Mouse (Mus musculus) intestine, embryonic 16.5 days (tissue): ENCODE data around the gene Mbtps2. TPM values are rescaled to one million over a fixed set of nuclear protein-coding genes. Genes with fewer than 3 reads are reported as not detected.

ENCODE experiments used
- ATAC-seq: fragments of 200-750 bp; cut with Nextera tagmentation; 2 replicates; pipeline ENCODE4 v1.8.0; 2017; ENCODE audit warnings: moderate TSS enrichment, moderate library complexity
- H3K27ac ChIP-seq: fragments of 300-500 bp; sonication (generic); 2 replicates; pipeline ENCODE4 v1.5.1; 2014; ENCODE audit warnings: mild to moderate bottlenecking, low read length
- H3K27me3 ChIP-seq: fragments of 300-500 bp; sonication (generic); replicated peaks from 2 replicates; pipeline ENCODE4 v1.6.1; 2014; ENCODE audit warnings: low read length, control low read depth, mixed read lengths; ENCODE audit not compliant: control insufficient read depth, insufficient read depth
- H3K36me3 ChIP-seq: fragments of 300-500 bp; sonication (generic); 2 replicates; pipeline ENCODE4 v1.6.1; 2014; ENCODE audit warnings: low read length, control low read depth; ENCODE audit not compliant: control insufficient read depth, insufficient read depth
- H3K4me1 ChIP-seq: fragments of 300-500 bp; sonication (generic); 2 replicates; pipeline ENCODE4 v1.6.1; 2014; ENCODE audit warnings: low read length, control low read depth, mixed read lengths; ENCODE audit not compliant: control insufficient read depth, insufficient read depth
- H3K4me2 ChIP-seq: fragments of 300-500 bp; sonication (generic); 2 replicates; pipeline ENCODE4 v1.6.1; 2014; ENCODE audit warnings: low read depth, low read length, control low read depth
- H3K4me3 ChIP-seq: fragments of 300-500 bp; sonication (generic); 2 replicates; pipeline ENCODE4 v1.5.1; 2014; ENCODE audit warnings: mild to moderate bottlenecking, low read length
- H3K9ac ChIP-seq: fragments of 300-500 bp; sonication (generic); 2 replicates; pipeline ENCODE4 v1.6.1; 2014; ENCODE audit warnings: low read depth, low read length
- H3K9me3 ChIP-seq: fragments of 300-500 bp; sonication (generic); 2 replicates; pipeline ENCODE4 v1.6.1; 2016; ENCODE audit warnings: low read length, control low read depth; ENCODE audit not compliant: control insufficient read depth
- WGBS: fragments of 180-500 bp; shearing (Covaris S2); extraction: QIAGEN DNeasy Blood & Tissue Kit; methylation state at CpG from one replicate; pipeline ENCODE4 v1.1.7; 2014; 5-methylcytosine and 5-hydroxymethylcytosine counted together
- polyA plus RNA-seq: library from polyadenylated mRNA; unstranded; fragments of >200 nt; fragmentation: Nextera tagmentation; extraction: Ambion mirVana; gene quantifications from 2 replicates; pipeline ENCODE4 v1.2.1, GENCODE M21; 2015

The Mbtps2 gene
- 16.8 and 17.9 TPM in 2 replicates for polyA plus RNA-seq

DNA sequence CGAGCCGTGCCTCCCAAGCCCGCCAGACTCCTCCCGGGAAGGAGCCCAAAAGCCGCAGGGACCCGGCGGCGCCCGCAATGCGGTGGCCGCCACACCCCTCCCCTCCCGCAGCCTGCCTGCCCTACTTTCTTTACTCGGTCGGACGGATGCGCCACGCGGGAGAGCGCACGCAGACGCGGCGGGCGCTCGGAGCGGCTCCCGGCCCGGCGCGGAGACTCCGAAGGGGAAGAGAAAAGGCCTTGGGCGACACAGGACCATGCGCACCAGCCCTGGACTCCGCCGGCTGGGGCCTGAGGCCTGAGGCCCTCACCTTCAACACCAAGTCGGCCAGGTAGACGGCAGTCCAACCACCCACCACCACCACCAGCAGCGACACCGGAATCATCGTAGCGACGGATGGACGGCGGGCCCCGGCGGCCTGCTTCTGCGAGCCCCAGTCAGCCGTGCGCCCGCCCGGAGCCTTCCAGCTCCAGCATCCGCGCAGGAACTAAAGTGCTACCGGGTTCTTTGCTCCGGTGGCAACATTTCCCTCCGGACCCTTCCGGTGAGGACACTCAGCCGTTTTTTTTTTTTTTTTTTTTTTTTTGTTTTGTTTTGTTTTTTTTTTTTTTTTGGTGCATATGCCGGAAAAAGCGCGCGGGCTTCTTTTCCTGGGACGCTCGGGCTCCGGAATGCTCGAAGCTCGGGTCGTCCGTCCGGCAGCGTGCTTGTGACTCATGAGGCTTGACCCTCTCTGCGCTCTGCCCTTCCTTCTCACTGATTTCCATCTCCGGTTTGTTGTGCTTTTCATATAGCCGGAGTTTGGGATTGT is at the start of gene Mbtps2:
TSS of gene Mbtps2 (minus strand) at position 530 of the 811 bp plus-strand sequence.
- no peaks in the 10 kb centered on the region for H3K36me3 ChIP-seq
- peak within 1 kb of the TSS; percentile 43 for H3K4me2 ChIP-seq
- WGBS = 15% methylated on average over 72 of the region's 74 CpGs
- peak within 1 kb of the TSS; percentile 67 for H3K4me3 ChIP-seq
- ATAC-seq = peak; percentile 85
- peak within 1 kb of the TSS; percentile 83 for H3K9ac ChIP-seq
- H3K4me1 ChIP-seq = no peaks in the 10 kb centered on the region; the same call in 1 of the 2 replicates
- H3K27me3 ChIP-seq = no peaks in the 10 kb centered on the region
- no peaks in the 10 kb centered on the region for H3K9me3 ChIP-seq
- H3K27ac ChIP-seq = peak within 1 kb of the TSS; percentile 90

GRCm38 (mm10) chrX:157646399-157646798 is 47.9 kb upstream of the Mbtps2 start:
- Histone ChIP-seq H3K27me3 (no peaks in the 10 kb centered on the region), H3K36me3 (no peaks in the 10 kb centered on the region), H3K9me3 (no peaks in the 10 kb centered on the region), H3K4me2 (no peak overlapping the region), H3K4me1 (no peaks in the 10 kb centered on the region), H3K4me3 (no peak overlapping the region), H3K27ac (no peak overlapping the region), H3K9ac (no peak overlapping the region)
- no peak for ATAC-seq
- 56% methylated on average over 1 of the region's 1 CpGs for WGBS

- no peak for ATAC-seq
- WGBS = 73% methylated on average over 4 of the region's 4 CpGs
- no peaks in the 10 kb centered on the region for H3K9me3 ChIP-seq
Measured at GRCm38 (mm10) chrX:157644700-157645099, 46.2 kb upstream of the Mbtps2 start.

GRCm38 (mm10) chrX:157644300-157644699 is 45.8 kb upstream of the Mbtps2 start:
- no peaks in the 10 kb centered on the region for H3K4me1 ChIP-seq

More at GRCm38 (mm10) chrX:157644700-157645099, 46.2 kb upstream of the Mbtps2 start:
- Histone ChIP-seq H3K27me3 (no peaks in the 10 kb centered on the region), H3K9ac (no peak overlapping the region), H3K4me2 (no peak overlapping the region), H3K4me3 (no peak overlapping the region), H3K36me3 (no peaks in the 10 kb centered on the region), H3K27ac (no peak overlapping the region), H3K4me1 (no peaks in the 10 kb centered on the region)

DNA sequence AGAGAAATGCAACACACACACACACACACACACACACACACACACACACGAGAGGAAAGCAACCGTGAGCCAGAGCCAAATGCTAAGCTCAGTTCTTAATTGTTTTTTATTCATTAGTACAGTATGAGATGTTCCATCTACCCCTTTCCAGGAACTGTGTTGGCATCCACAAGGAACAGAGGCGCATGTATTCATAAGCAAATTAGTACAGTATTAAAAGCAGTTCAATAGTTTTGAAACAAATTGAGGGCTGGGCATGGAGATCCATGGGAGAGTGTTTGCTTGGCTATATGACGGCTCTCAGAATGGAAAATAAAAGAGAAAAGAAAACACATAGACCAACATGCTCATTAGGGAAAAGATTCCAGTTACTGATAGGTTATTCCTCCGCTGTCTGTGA is 44.3 kb upstream of the Mbtps2 start:
- Histone ChIP-seq H3K9ac (no peak overlapping the region), H3K36me3 (no peaks in the 10 kb centered on the region), H3K4me1 (no peaks in the 10 kb centered on the region), H3K27me3 (no peaks in the 10 kb centered on the region), H3K4me3 (no peak overlapping the region), H3K9me3 (no peaks in the 10 kb centered on the region), H3K27ac (no peak overlapping the region), H3K4me2 (no peak overlapping the region)
- 77% methylated on average over 5 of the region's 5 CpGs for WGBS
- ATAC-seq = no peak

More at GRCm38 (mm10) chrX:157644300-157644699, 45.8 kb upstream of the Mbtps2 start:
- Histone ChIP-seq H3K4me3 (no peak overlapping the region), H3K4me2 (no peak overlapping the region), H3K36me3 (no peaks in the 10 kb centered on the region), H3K27ac (no peak overlapping the region), H3K9ac (no peak overlapping the region), H3K9me3 (no peaks in the 10 kb centered on the region), H3K27me3 (no peaks in the 10 kb centered on the region)
- WGBS = 25% methylated on average over 3 of the region's 3 CpGs
- peak; percentile 52; the same call in 1 of the 2 replicates for ATAC-seq

DNA sequence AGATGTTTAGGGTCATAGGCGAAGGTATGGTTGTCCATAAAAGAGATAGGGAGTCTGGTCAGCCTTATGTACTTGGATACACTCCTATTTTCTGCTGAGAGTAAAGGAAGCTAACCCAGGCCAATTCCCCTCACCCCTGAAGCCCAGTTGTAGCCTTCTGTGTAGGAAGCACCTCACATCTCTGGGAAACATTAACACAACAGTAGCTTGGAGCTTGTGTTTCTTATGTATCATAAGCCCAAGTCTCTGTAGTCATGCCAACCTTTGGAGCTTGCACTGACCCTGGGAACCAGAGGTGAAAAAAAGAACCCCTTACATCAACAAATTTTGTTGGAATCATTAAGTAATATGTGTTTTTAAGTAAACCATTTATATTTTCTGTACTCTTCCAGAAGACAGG is 38.7 kb upstream of the Mbtps2 start:
- Histone ChIP-seq H3K9ac (no peak overlapping the region), H3K27ac (no peak overlapping the region), H3K9me3 (no peaks in the 10 kb centered on the region), H3K4me2 (no peak overlapping the region), H3K27me3 (no peaks in the 10 kb centered on the region), H3K4me1 (no peaks in the 10 kb centered on the region), H3K36me3 (no peaks in the 10 kb centered on the region), H3K4me3 (no peak overlapping the region)
- no peak for ATAC-seq
- 50% methylated on average over 1 of the region's 1 CpGs for WGBS

DNA sequence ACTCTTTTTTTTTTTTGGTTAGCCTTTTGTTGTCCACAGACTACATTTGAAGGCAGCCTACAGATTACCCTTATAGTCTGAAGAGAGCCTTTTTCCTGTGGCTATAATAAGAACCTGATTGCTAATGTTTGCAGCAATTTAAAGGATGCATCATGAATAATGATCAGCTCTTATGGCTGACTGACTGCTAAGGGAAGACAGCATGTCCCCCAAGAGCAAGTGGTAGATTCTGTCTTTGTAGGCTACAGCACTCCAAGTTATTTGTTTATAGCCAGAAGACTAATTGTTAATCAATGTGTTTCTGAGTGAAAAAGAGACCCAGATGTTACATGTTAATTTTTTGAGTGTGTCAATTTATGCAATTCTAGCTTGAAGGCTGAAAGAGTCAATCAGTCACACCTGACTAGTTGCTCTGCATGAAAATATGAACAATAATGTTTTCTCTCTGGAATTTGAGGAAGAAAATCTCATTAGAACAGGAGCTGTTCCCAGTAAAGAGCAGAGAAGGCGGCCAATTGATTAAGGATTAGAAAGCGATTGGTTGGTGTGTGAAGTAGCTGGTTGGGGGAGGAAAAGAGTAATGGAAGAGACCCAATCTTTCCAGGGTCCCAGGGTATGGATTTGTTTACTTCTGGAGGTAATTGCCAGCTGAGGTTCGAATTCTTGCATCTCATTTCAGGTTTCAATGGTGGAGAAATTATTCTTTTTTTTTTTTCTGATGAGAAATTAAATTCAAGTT is 35.3 kb upstream of the Mbtps2 start:
- Histone ChIP-seq H3K36me3 (no peaks in the 10 kb centered on the region), H3K9ac (no peak overlapping the region), H3K9me3 (no peaks in the 10 kb centered on the region), H3K4me1 (no peaks in the 10 kb centered on the region), H3K4me2 (no peak overlapping the region), H3K27ac (no peak overlapping the region), H3K27me3 (no peaks in the 10 kb centered on the region), H3K4me3 (no peak overlapping the region)
- no peak for ATAC-seq
- WGBS = 67% methylated on average over 3 of the region's 3 CpGs

DNA sequence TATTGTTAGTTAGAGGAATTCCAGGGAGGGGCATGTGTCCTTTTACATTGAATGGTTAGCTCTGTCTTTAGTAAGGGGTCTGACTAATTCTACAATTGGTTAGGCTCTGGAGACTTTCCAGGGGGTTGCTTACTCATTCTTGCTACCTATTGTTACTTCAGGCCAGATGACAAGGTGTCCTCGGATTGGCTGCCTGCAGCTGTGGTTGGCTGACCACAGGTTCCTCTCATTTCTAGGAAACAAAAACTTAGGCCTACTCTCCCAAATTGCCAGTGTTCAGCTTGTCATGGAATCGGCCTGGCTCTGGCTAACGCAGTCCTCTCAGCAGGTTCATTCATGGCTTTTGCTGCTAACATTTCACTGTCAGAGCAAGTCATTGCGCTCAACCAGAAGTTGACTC is 31.8 kb upstream of the Mbtps2 start:
- Histone ChIP-seq H3K4me1 (no peaks in the 10 kb centered on the region), H3K27me3 (no peaks in the 10 kb centered on the region), H3K4me3 (no peak overlapping the region), H3K9me3 (no peaks in the 10 kb centered on the region), H3K27ac (no peak overlapping the region), H3K9ac (no peak overlapping the region), H3K4me2 (no peak overlapping the region), H3K36me3 (no peaks in the 10 kb centered on the region)
- 81% methylated on average over 4 of the region's 4 CpGs for WGBS
- no peak for ATAC-seq

DNA sequence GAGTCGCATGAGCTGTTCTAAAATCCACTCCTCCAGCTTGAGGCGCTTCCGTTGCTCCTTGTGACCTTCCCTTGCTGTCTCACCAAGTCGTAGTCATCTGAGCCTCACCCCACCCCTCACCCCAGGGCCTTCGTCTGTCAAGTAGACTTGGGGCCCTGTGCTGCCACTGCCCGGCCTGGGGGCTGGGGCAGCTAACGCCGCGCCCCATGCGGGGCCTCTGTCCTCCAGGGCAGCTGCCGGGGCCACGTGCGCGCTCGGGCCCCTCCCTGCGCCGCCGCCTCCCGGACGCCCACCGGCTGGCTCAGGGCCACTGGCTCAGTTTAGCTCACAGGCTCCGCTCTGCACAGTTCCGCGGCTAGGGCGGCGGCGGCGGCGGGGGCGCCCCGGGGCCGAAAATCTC is 14.4 kb upstream of the Mbtps2 start:
- no peaks in the 10 kb centered on the region for H3K27me3 ChIP-seq
- 31% methylated on average over 32 of the region's 32 CpGs for WGBS
- no peaks in the 10 kb centered on the region for H3K36me3 ChIP-seq
- H3K27ac ChIP-seq = no peak overlapping the region
- H3K9ac ChIP-seq = no peak overlapping the region
- no peaks in the 10 kb centered on the region for H3K9me3 ChIP-seq
- H3K4me2 ChIP-seq = peak overlapping the region; percentile 48
- H3K4me3 ChIP-seq = 0 out of 2 replicates have a peak overlapping the region, but pooled peaks have one; percentile 5
- H3K4me1 ChIP-seq = no peaks in the 10 kb centered on the region
- ATAC-seq = peak; percentile 94
